Mouse (Mus musculus) E14TG2a.4 (cell line): ENCODE results near the gene Tmc5.

Experiments
- CTCF ChIP-seq: conservative IDR thresholded peaks from 2 replicates; pipeline ENCODE4 v1.5.1; 2014; ENCODE audit warnings: low read length
- NANOG ChIP-seq: IDR thresholded peaks from 2 replicates; pipeline ENCODE4 v1.6.1; 2014; ENCODE audit warnings: borderline replicate concordance, low read length, mixed read lengths

GRCm38 (mm10) chr7:118611933-118612332, 14.8 kb downstream of the Tmc5 start:
- no peak for TF ChIP-seq CTCF
- no peak for TF ChIP-seq NANOG
